Mouse (Mus musculus): ENCODE results near the gene Syt9.
"Not testable (repeated sequence)": the region's sequence is repeated elsewhere in the genome, so short reads cannot be mapped to it uniquely, and the experiment has no call there.

Gene Syt9

GRCm38 (mm10) chr7:107461699-107462440 is 91.3 kb downstream of the Syt9 start:
- DNase-seq (ENCODE audit: low spot score), result no peak

- DNase-seq (ENCODE audit: low spot score), result no peak
Observed at GRCm38 (mm10) chr7:107462962-107463361, 92.4 kb downstream of the Syt9 start.

- DNase-seq (ENCODE audit: low spot score), result no peak
Observed at GRCm38 (mm10) chr7:107465081-107465480, 94.6 kb downstream of the Syt9 start.

- no peak for DNase-seq (ENCODE audit: low spot score)
Observed at GRCm38 (mm10) chr7:107478979-107479965, 108.7 kb downstream of the Syt9 start.

- DNase-seq (ENCODE audit: low spot score), result not testable (repeated sequence)
Observed at GRCm38 (mm10) chr7:107485709-107486108, 115.2 kb downstream of the Syt9 start.

GRCm38 (mm10) chr7:107495428-107495827 is 124.9 kb downstream of the Syt9 start:
- DNase-seq (ENCODE audit: low spot score), result no peak

GRCm38 (mm10) chr7:107496923-107497322 is 126.4 kb downstream of the Syt9 start:
- DNase-seq (ENCODE audit: low spot score), result no peak

GRCm38 (mm10) chr7:107500641-107501040 is 130.1 kb downstream of the Syt9 start:
- no peak for DNase-seq (ENCODE audit: low spot score)

GRCm38 (mm10) chr7:107504761-107505712 is 134.5 kb downstream of the Syt9 start:
- DNase-seq (ENCODE audit: low spot score), result no peak

GRCm38 (mm10) chr7:107507920-107508319 is 137.4 kb downstream of the Syt9 start:
- DNase-seq (ENCODE audit: low spot score), result no peak

GRCm38 (mm10) chr7:107509740-107510139 is 139.2 kb downstream of the Syt9 start:
- no peak for DNase-seq (ENCODE audit: low spot score)

- no peak for DNase-seq (ENCODE audit: low spot score)
Observed at GRCm38 (mm10) chr7:107516704-107517410, 146.3 kb downstream of the Syt9 start.

GRCm38 (mm10) chr7:107519256-107520025 is 148.9 kb downstream of the Syt9 start:
- no peak for DNase-seq (ENCODE audit: low spot score)

- DNase-seq (ENCODE audit: low spot score), result no peak
Observed at GRCm38 (mm10) chr7:107521411-107521810, 150.9 kb downstream of the Syt9 start.

- DNase-seq (ENCODE audit: low spot score), result no peak
Observed at GRCm38 (mm10) chr7:107526299-107526698, 155.8 kb downstream of the Syt9 start.

GRCm38 (mm10) chr7:107528169-107528772 is 157.7 kb downstream of the Syt9 start:
- DNase-seq (ENCODE audit: low spot score), result no peak

GRCm38 (mm10) chr7:107529364-107529763 is 158.8 kb downstream of the Syt9 start:
- no peak for DNase-seq (ENCODE audit: low spot score)

- no peak for DNase-seq (ENCODE audit: low spot score)
Observed at GRCm38 (mm10) chr7:107535311-107535710, 164.8 kb downstream of the Syt9 start.

- no peak for DNase-seq (ENCODE audit: low spot score)
Observed at GRCm38 (mm10) chr7:107536516-107536915, 166.0 kb downstream of the Syt9 start.

- DNase-seq (ENCODE audit: low spot score), result no peak
Observed at GRCm38 (mm10) chr7:107540034-107540433, 169.5 kb downstream of the Syt9 start.

All from ovary, postnatal 10 days (tissue).